Mouse (Mus musculus) kidney, embryonic 15.5 days (tissue): ENCODE measurements at regions not wholly inside any gene's neighbourhood (a gene's known extent, or its start where the extent isn't known, plus 50 kb on each side); places are given as distances from the start of the nearest gene placed in this dataset.
A peak's percentile ranks its signal among the peaks of the same experiment; 100 is the strongest.

Experiments used
- ATAC-seq: fragments of 200-750 bp; cut with Nextera tagmentation; replicated peaks from 2 replicates; pipeline ENCODE4 v1.8.0; 2017; ENCODE audit warnings: moderate TSS enrichment; ENCODE audit not compliant: low FRiP score
- H3K27ac ChIP-seq: fragments of 300-500 bp; sonication (generic); 2 replicates; pipeline ENCODE4 v1.5.1; 2015; ENCODE audit warnings: mild to moderate bottlenecking, inconsistent platforms
- H3K27me3 ChIP-seq: fragments of 300-500 bp; sonication (generic); 2 replicates; pipeline ENCODE4 v1.6.1; 2015; ENCODE audit warnings: inconsistent platforms
- H3K36me3 ChIP-seq: fragments of 300-500 bp; sonication (generic); 2 replicates; pipeline ENCODE4 v1.6.1; 2015; ENCODE audit warnings: inconsistent platforms
- H3K4me1 ChIP-seq: fragments of 300-500 bp; sonication (generic); 2 replicates; pipeline ENCODE4 v1.6.1; 2015; ENCODE audit warnings: inconsistent platforms
- H3K4me2 ChIP-seq: fragments of 300-500 bp; sonication (generic); 2 replicates; pipeline ENCODE4 v1.6.1; 2015; ENCODE audit warnings: moderate library complexity, mild to moderate bottlenecking, inconsistent platforms
- H3K4me3 ChIP-seq: fragments of 300-500 bp; sonication (generic); replicated peaks from 2 replicates; pipeline ENCODE4 v1.5.1; 2015; ENCODE audit warnings: mild to moderate bottlenecking, inconsistent platforms
- H3K9ac ChIP-seq: fragments of 300-500 bp; sonication (generic); 2 replicates; pipeline ENCODE4 v1.6.1; 2015; ENCODE audit warnings: mild to moderate bottlenecking, inconsistent platforms
- H3K9me3 ChIP-seq: fragments of 300-500 bp; sonication (generic); replicated peaks from 2 replicates; pipeline ENCODE4 v1.6.1; 2016; ENCODE audit warnings: inconsistent platforms
- WGBS: fragments of 180-500 bp; shearing (Covaris S2); methylation state at CpG from one replicate; pipeline ENCODE4 v1.1.7; 2015; ENCODE audit warnings: mixed read lengths; 5-methylcytosine and 5-hydroxymethylcytosine counted together

- Histone ChIP-seq H3K9me3 (no peaks in the 10 kb centered on the region), H3K27ac (no peak overlapping the region), H3K36me3 (no peaks in the 10 kb centered on the region), H3K27me3 (no peaks in the 10 kb centered on the region), H3K9ac (no peak overlapping the region), H3K4me2 (peak overlapping the region; percentile 40), H3K4me3 (no peak overlapping the region), H3K4me1 (peaks cover 17% of the 10 kb centered on the region)
- WGBS = 17% methylated on average over 11 of the region's 11 CpGs
- ATAC-seq = no peak
Measured at GRCm38 (mm10) chr17:88159212-88159668, 94.1 kb upstream of the Fbxo11 start.

GRCm38 (mm10) chr17:88159851-88160676, 95.0 kb upstream of the Fbxo11 start:
- Histone ChIP-seq H3K4me2 (peak overlapping the region; percentile 40), H3K9ac (no peak overlapping the region), H3K9me3 (no peaks in the 10 kb centered on the region), H3K36me3 (no peaks in the 10 kb centered on the region), H3K4me3 (no peak overlapping the region), H3K27ac (no peak overlapping the region), H3K4me1 (peaks cover 17% of the 10 kb centered on the region), H3K27me3 (no peaks in the 10 kb centered on the region)
- WGBS = 54% methylated on average over 19 of the region's 19 CpGs
- ATAC-seq = no peak

GRCm38 (mm10) chr17:88160677-88161001, 95.5 kb upstream of the Fbxo11 start:
- Histone ChIP-seq H3K4me1 (peaks cover 18% of the 10 kb centered on the region), H3K27ac (no peak overlapping the region), H3K36me3 (no peaks in the 10 kb centered on the region), H3K9me3 (no peaks in the 10 kb centered on the region), H3K27me3 (no peaks in the 10 kb centered on the region), H3K4me2 (peak overlapping the region; percentile 19; the same call in 1 of the 2 replicates), H3K4me3 (no peak overlapping the region), H3K9ac (no peak overlapping the region)
- no peak for ATAC-seq
- WGBS = 71% methylated on average over 14 of the region's 14 CpGs

GRCm38 (mm10) chr17:88161766-88162165, 96.7 kb upstream of the Fbxo11 start:
- ATAC-seq = no peak
- WGBS = 90% methylated on average over 8 of the region's 8 CpGs
- H3K4me1 ChIP-seq = peaks cover 19% of the 10 kb centered on the region
- no peaks in the 10 kb centered on the region for H3K27me3 ChIP-seq
- no peak overlapping the region for H3K27ac ChIP-seq
- no peaks in the 10 kb centered on the region for H3K36me3 ChIP-seq
- no peak overlapping the region for H3K9ac ChIP-seq
- no peak overlapping the region for H3K4me3 ChIP-seq
- no peaks in the 10 kb centered on the region for H3K9me3 ChIP-seq
- no peak overlapping the region for H3K4me2 ChIP-seq

GRCm38 (mm10) chr17:88164805-88165204, 99.7 kb upstream of the Fbxo11 start:
- no peak for ATAC-seq
- H3K9ac ChIP-seq = no peak overlapping the region
- WGBS = 58% methylated on average over 4 of the region's 4 CpGs

GRCm38 (mm10) chr17:88165811-88166210, 100.7 kb upstream of the Fbxo11 start:
- no peak for ATAC-seq
- H3K9ac ChIP-seq = no peak overlapping the region
- no peaks in the 10 kb centered on the region for H3K27me3 ChIP-seq
- H3K4me2 ChIP-seq = no peak overlapping the region
- 0 out of 2 replicates have a peak, but pooled peaks cover 2% of the 10 kb centered on the region for H3K4me1 ChIP-seq
- no peaks in the 10 kb centered on the region for H3K36me3 ChIP-seq
- H3K9me3 ChIP-seq = no peaks in the 10 kb centered on the region
- H3K27ac ChIP-seq = no peak overlapping the region
- WGBS = 76% methylated on average over 6 of the region's 6 CpGs
- H3K4me3 ChIP-seq = no peak overlapping the region

More at GRCm38 (mm10) chr17:88164805-88165204, 99.7 kb upstream of the Fbxo11 start:
- Histone ChIP-seq H3K9me3 (no peaks in the 10 kb centered on the region), H3K4me2 (no peak overlapping the region), H3K27ac (no peak overlapping the region), H3K4me3 (no peak overlapping the region), H3K36me3 (no peaks in the 10 kb centered on the region), H3K4me1 (0 out of 2 replicates have a peak, but pooled peaks cover 6% of the 10 kb centered on the region), H3K27me3 (no peaks in the 10 kb centered on the region)

GRCm38 (mm10) chr17:88168262-88169096, 103.4 kb upstream of the Fbxo11 start:
- ATAC-seq = no peak
- Histone ChIP-seq H3K4me2 (no peak overlapping the region), H3K27ac (no peak overlapping the region), H3K4me1 (0 out of 2 replicates have a peak, but pooled peaks cover 2% of the 10 kb centered on the region), H3K36me3 (no peaks in the 10 kb centered on the region), H3K27me3 (no peaks in the 10 kb centered on the region), H3K9me3 (no peaks in the 10 kb centered on the region), H3K9ac (no peak overlapping the region), H3K4me3 (no peak overlapping the region)
- WGBS = 78% methylated on average over 8 of the region's 8 CpGs

GRCm38 (mm10) chr17:88171606-88172005, 106.5 kb upstream of the Fbxo11 start:
- H3K36me3 ChIP-seq = no peaks in the 10 kb centered on the region
- H3K4me2 ChIP-seq = no peak overlapping the region
- H3K9me3 ChIP-seq = no peaks in the 10 kb centered on the region
- H3K4me1 ChIP-seq = no peaks in the 10 kb centered on the region
- no peaks in the 10 kb centered on the region for H3K27me3 ChIP-seq
- no peak for ATAC-seq
- H3K4me3 ChIP-seq = no peak overlapping the region
- H3K27ac ChIP-seq = no peak overlapping the region
- 86% methylated on average over 3 of the region's 3 CpGs for WGBS
- no peak overlapping the region for H3K9ac ChIP-seq

GRCm38 (mm10) chr17:88173354-88174032, 108.4 kb upstream of the Fbxo11 start:
- Histone ChIP-seq H3K27me3 (no peaks in the 10 kb centered on the region), H3K4me2 (no peak overlapping the region), H3K9me3 (no peaks in the 10 kb centered on the region), H3K36me3 (no peaks in the 10 kb centered on the region), H3K27ac (no peak overlapping the region), H3K9ac (no peak overlapping the region), H3K4me1 (no peaks in the 10 kb centered on the region), H3K4me3 (no peak overlapping the region)
- 80% methylated on average over 4 of the region's 4 CpGs for WGBS
- ATAC-seq = no peak

GRCm38 (mm10) chr17:88174242-88174679, 109.2 kb upstream of the Fbxo11 start:
- Histone ChIP-seq H3K4me2 (0 out of 2 replicates have a peak overlapping the region, but pooled peaks have one; percentile 14), H3K4me3 (no peak overlapping the region), H3K27me3 (no peaks in the 10 kb centered on the region), H3K9me3 (no peaks in the 10 kb centered on the region), H3K27ac (peak overlapping the region; percentile 29; the same call in 1 of the 2 replicates), H3K9ac (no peak overlapping the region), H3K4me1 (no peaks in the 10 kb centered on the region), H3K36me3 (no peaks in the 10 kb centered on the region)
- 61% methylated on average over 10 of the region's 10 CpGs for WGBS
- no peak; the same call in 1 of the 2 replicates for ATAC-seq

- no peaks in the 10 kb centered on the region for H3K4me1 ChIP-seq
- 80% methylated on average over 4 of the region's 4 CpGs for WGBS
- H3K4me3 ChIP-seq = no peak overlapping the region
- no peaks in the 10 kb centered on the region for H3K27me3 ChIP-seq
- no peaks in the 10 kb centered on the region for H3K9me3 ChIP-seq
- no peaks in the 10 kb centered on the region for H3K36me3 ChIP-seq
- no peak for ATAC-seq
- no peak overlapping the region for H3K27ac ChIP-seq
- H3K9ac ChIP-seq = no peak overlapping the region
- no peak overlapping the region for H3K4me2 ChIP-seq
Measured at GRCm38 (mm10) chr17:88175951-88176623, 111.0 kb upstream of the Fbxo11 start.
